Mouse (Mus musculus) cerebellum, adult 2 months (tissue): ENCODE results near the gene Tmprss3.

Experiments
- CTCF ChIP-seq: fragments of 200-500 bp; IDR thresholded peaks from 2 replicates; pipeline ENCODE4 v1.5.1; 2011; ENCODE audit warnings: low read depth, mild to moderate bottlenecking, control low read depth, low read length, moderate library complexity, borderline replicate concordance; ENCODE audit not compliant: insufficient read depth
- POLR2A ChIP-seq: fragments of 200-500 bp; IDR thresholded peaks from 2 replicates; pipeline ENCODE4 v1.6.1; 2011; ENCODE audit warnings: low read length, control low read depth, borderline replicate concordance; ENCODE audit not compliant: insufficient read depth

DNA sequence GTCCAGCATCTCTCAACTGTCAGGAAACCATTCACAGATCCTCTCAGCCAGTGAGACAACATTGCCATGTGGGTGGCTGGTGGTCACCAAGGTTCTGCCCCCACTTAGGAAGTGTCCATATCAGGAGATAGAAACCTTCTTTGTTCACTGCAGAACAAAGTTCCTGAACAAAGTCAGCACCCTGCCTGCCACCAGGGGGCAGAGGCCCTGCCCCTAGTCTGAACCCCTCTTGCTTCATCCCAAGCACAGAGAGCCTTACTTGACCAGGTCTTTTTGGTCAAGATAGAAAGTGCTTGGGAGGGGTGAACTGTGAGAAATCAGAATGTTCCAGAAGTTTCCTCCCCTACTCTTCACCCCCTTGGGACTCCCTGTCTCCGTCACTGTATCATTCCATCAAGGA, 37.1 kb upstream of the Tmprss3 start:
- TF ChIP-seq CTCF (no peak), POLR2A (no peak)
